Mouse (Mus musculus) stomach, embryonic 14.5 days (tissue): ENCODE measurements at regions not wholly inside any gene's neighbourhood (a gene's known extent, or its start where the extent isn't known, plus 50 kb on each side); places are given as distances from the start of the nearest gene placed in this dataset.

Source experiments
- ATAC-seq: fragments of 200-750 bp; cut with Nextera tagmentation; 2 replicates; pipeline ENCODE4 v1.8.0; 2017; ENCODE audit warnings: low read depth, moderate TSS enrichment; ENCODE audit not compliant: insufficient number of reproducible peaks, insufficient read depth, low FRiP score
- H3K27ac ChIP-seq: fragments of 300-500 bp; sonication (generic); 2 replicates; pipeline ENCODE4 v1.5.1; 2014; ENCODE audit warnings: mild to moderate bottlenecking, low read length, moderate library complexity, mixed read lengths
- H3K27me3 ChIP-seq: fragments of 300-500 bp; sonication (generic); 2 replicates; pipeline ENCODE4 v1.6.1; 2014; ENCODE audit warnings: low read length, control low read depth, mixed read lengths; ENCODE audit not compliant: control insufficient read depth, insufficient read depth
- H3K36me3 ChIP-seq: fragments of 300-500 bp; sonication (generic); 2 replicates; pipeline ENCODE4 v1.6.1; 2014; ENCODE audit warnings: mild to moderate bottlenecking, control low read depth, low read length, moderate library complexity, mixed read lengths; ENCODE audit not compliant: control insufficient read depth, insufficient read depth
- H3K4me1 ChIP-seq: fragments of 300-500 bp; sonication (generic); 2 replicates; pipeline ENCODE4 v1.6.1; 2014; ENCODE audit warnings: low read length, control low read depth, mixed read lengths; ENCODE audit not compliant: control insufficient read depth, insufficient read depth
- H3K4me2 ChIP-seq: fragments of 300-500 bp; sonication (generic); replicated peaks from 2 replicates; pipeline ENCODE4 v1.6.1; 2014; ENCODE audit warnings: low read depth, low read length, control low read depth
- H3K4me3 ChIP-seq: fragments of 300-500 bp; sonication (generic); 2 replicates; pipeline ENCODE4 v1.5.1; 2014; ENCODE audit warnings: low read depth, low read length, control low read depth
- H3K9ac ChIP-seq: fragments of 300-500 bp; sonication (generic); replicated peaks from 2 replicates; pipeline ENCODE4 v1.6.1; 2014; ENCODE audit warnings: low read depth, mild to moderate bottlenecking, control low read depth, low read length, moderate library complexity, mixed read lengths
- H3K9me3 ChIP-seq: fragments of 300-500 bp; sonication (generic); 2 replicates; pipeline ENCODE4 v1.6.1; 2016; ENCODE audit warnings: low read depth, low read length, control low read depth; ENCODE audit not compliant: control insufficient read depth
- WGBS: fragments of 180-500 bp; shearing (Covaris S2); extraction: QIAGEN DNeasy Blood & Tissue Kit; methylation state at CpG from one replicate; pipeline ENCODE4 v1.1.7; 2014; 5-methylcytosine and 5-hydroxymethylcytosine counted together

- no peak overlapping the region for H3K9ac ChIP-seq
- H3K27ac ChIP-seq = no peak overlapping the region
- no peaks in the 10 kb centered on the region for H3K9me3 ChIP-seq
- WGBS = 78% methylated on average over 8 of the region's 8 CpGs
- H3K4me2 ChIP-seq = no peak overlapping the region
- no peaks in the 10 kb centered on the region for H3K36me3 ChIP-seq
- no peaks in the 10 kb centered on the region for H3K27me3 ChIP-seq
- ATAC-seq = no peak
- H3K4me3 ChIP-seq = no peak overlapping the region
- no peaks in the 10 kb centered on the region for H3K4me1 ChIP-seq
Measured at GRCm38 (mm10) chr10:56611564-56612288, 234.6 kb downstream of the Gja1 start.

- no peak overlapping the region for H3K4me3 ChIP-seq
- no peak overlapping the region for H3K4me2 ChIP-seq
- no peak overlapping the region for H3K9ac ChIP-seq
- ATAC-seq = no peak
- no peaks in the 10 kb centered on the region for H3K9me3 ChIP-seq
- H3K4me1 ChIP-seq = no peaks in the 10 kb centered on the region
- no peaks in the 10 kb centered on the region for H3K36me3 ChIP-seq
- WGBS = 78% methylated on average over 2 of the region's 2 CpGs
- no peaks in the 10 kb centered on the region for H3K27me3 ChIP-seq
- no peak overlapping the region for H3K27ac ChIP-seq
Measured at GRCm38 (mm10) chr10:56642656-56643055, 265.5 kb downstream of the Gja1 start.

GRCm38 (mm10) chr10:56643376-56644135 lies 266.4 kb downstream of the Gja1 start:
- no peak for ATAC-seq
- H3K9me3 ChIP-seq = no peaks in the 10 kb centered on the region
- no peaks in the 10 kb centered on the region for H3K36me3 ChIP-seq
- no peak overlapping the region for H3K9ac ChIP-seq
- 61% methylated on average over 12 of the region's 12 CpGs for WGBS
- no peaks in the 10 kb centered on the region for H3K27me3 ChIP-seq
- H3K27ac ChIP-seq = no peak overlapping the region
- H3K4me3 ChIP-seq = no peak overlapping the region
- H3K4me2 ChIP-seq = no peak overlapping the region
- no peaks in the 10 kb centered on the region for H3K4me1 ChIP-seq

- 73% methylated on average over 4 of the region's 4 CpGs for WGBS
Measured at GRCm38 (mm10) chr10:56660501-56660900, 283.4 kb downstream of the Gja1 start.

GRCm38 (mm10) chr10:56673919-56674318 lies 296.8 kb downstream of the Gja1 start:
- Histone ChIP-seq H3K9ac (no peak overlapping the region), H3K4me3 (no peak overlapping the region), H3K27ac (no peak overlapping the region), H3K4me2 (no peak overlapping the region), H3K4me1 (no peaks in the 10 kb centered on the region), H3K9me3 (no peaks in the 10 kb centered on the region), H3K27me3 (no peaks in the 10 kb centered on the region), H3K36me3 (no peaks in the 10 kb centered on the region)
- no peak for ATAC-seq
- WGBS = 77% methylated on average over 3 of the region's 3 CpGs

More at GRCm38 (mm10) chr10:56660501-56660900, 283.4 kb downstream of the Gja1 start:
- ATAC-seq = no peak
- H3K4me3 ChIP-seq = no peak overlapping the region
- no peaks in the 10 kb centered on the region for H3K4me1 ChIP-seq
- no peaks in the 10 kb centered on the region for H3K36me3 ChIP-seq
- no peak overlapping the region for H3K27ac ChIP-seq
- no peaks in the 10 kb centered on the region for H3K9me3 ChIP-seq
- no peaks in the 10 kb centered on the region for H3K27me3 ChIP-seq
- H3K4me2 ChIP-seq = no peak overlapping the region
- no peak overlapping the region for H3K9ac ChIP-seq

- H3K4me3 ChIP-seq = no peak overlapping the region
- H3K9me3 ChIP-seq = no peaks in the 10 kb centered on the region
- no peaks in the 10 kb centered on the region for H3K4me1 ChIP-seq
- no peak overlapping the region for H3K27ac ChIP-seq
- WGBS = 79% methylated on average over 3 of the region's 3 CpGs
- H3K36me3 ChIP-seq = no peaks in the 10 kb centered on the region
- no peak overlapping the region for H3K4me2 ChIP-seq
- no peaks in the 10 kb centered on the region for H3K27me3 ChIP-seq
- no peak for ATAC-seq
- no peak overlapping the region for H3K9ac ChIP-seq
Measured at GRCm38 (mm10) chr10:56682901-56683300, 305.8 kb downstream of the Gja1 start.

GRCm38 (mm10) chr10:56685655-56686250 lies 308.6 kb downstream of the Gja1 start:
- ATAC-seq = no peak
- no peak overlapping the region for H3K9ac ChIP-seq
- H3K27ac ChIP-seq = no peak overlapping the region
- WGBS = 71% methylated on average over 8 of the region's 8 CpGs
- H3K27me3 ChIP-seq = no peaks in the 10 kb centered on the region
- no peak overlapping the region for H3K4me3 ChIP-seq
- H3K9me3 ChIP-seq = no peaks in the 10 kb centered on the region
- no peak overlapping the region for H3K4me2 ChIP-seq
- H3K36me3 ChIP-seq = no peaks in the 10 kb centered on the region
- H3K4me1 ChIP-seq = no peaks in the 10 kb centered on the region

- Histone ChIP-seq H3K9me3 (no peaks in the 10 kb centered on the region), H3K9ac (no peak overlapping the region), H3K4me2 (no peak overlapping the region), H3K4me3 (no peak overlapping the region), H3K27ac (no peak overlapping the region), H3K4me1 (no peaks in the 10 kb centered on the region), H3K36me3 (no peaks in the 10 kb centered on the region), H3K27me3 (no peaks in the 10 kb centered on the region)
- no peak for ATAC-seq
- 77% methylated on average over 2 of the region's 2 CpGs for WGBS
Measured at GRCm38 (mm10) chr10:56691467-56691866, 314.3 kb downstream of the Gja1 start.
